Mouse (Mus musculus) hindbrain, embryonic 12.5 days (tissue): ENCODE results near the gene Ndufaf8. TPM values are rescaled to one million over a fixed set of nuclear protein-coding genes. Genes with fewer than 3 reads are reported as not detected.

Experiments used
- ATAC-seq: fragments of 200-750 bp; cut with Nextera tagmentation; 2 replicates; pipeline ENCODE4 v1.8.0; 2017; ENCODE audit warnings: moderate TSS enrichment; ENCODE audit not compliant: low FRiP score
- H3K27ac ChIP-seq: fragments of 300-500 bp; sonication (generic); 2 replicates; pipeline ENCODE4 v1.5.1; 2016; ENCODE audit warnings: mild to moderate bottlenecking
- H3K27me3 ChIP-seq: fragments of 300-500 bp; sonication (generic); 2 replicates; pipeline ENCODE4 v1.6.1; 2016; ENCODE audit warnings: mild to moderate bottlenecking
- H3K36me3 ChIP-seq: fragments of 300-500 bp; sonication (generic); 2 replicates; pipeline ENCODE4 v1.6.1; 2016; ENCODE audit warnings: mild to moderate bottlenecking
- H3K4me1 ChIP-seq: fragments of 300-500 bp; sonication (generic); 2 replicates; pipeline ENCODE4 v1.6.1; 2016
- H3K4me2 ChIP-seq: fragments of 300-500 bp; sonication (generic); replicated peaks from 2 replicates; pipeline ENCODE4 v1.6.1; 2016; ENCODE audit warnings: mild to moderate bottlenecking
- H3K4me3 ChIP-seq: fragments of 300-500 bp; sonication (generic); 2 replicates; pipeline ENCODE4 v1.5.1; 2016; ENCODE audit warnings: mild to moderate bottlenecking
- H3K9ac ChIP-seq: fragments of 300-500 bp; sonication (generic); 2 replicates; pipeline ENCODE4 v1.6.1; 2016; ENCODE audit warnings: mild to moderate bottlenecking, moderate library complexity
- H3K9me3 ChIP-seq: fragments of 300-500 bp; sonication (generic); replicated peaks from 2 replicates; pipeline ENCODE4 v1.6.1; 2016; ENCODE audit warnings: mild to moderate bottlenecking
- WGBS: fragments of 180-500 bp; shearing (Covaris S2); methylation state at CpG from one replicate; pipeline ENCODE4 v1.1.7; 2016; 5-methylcytosine and 5-hydroxymethylcytosine counted together
- polyA plus RNA-seq: library from polyadenylated mRNA; unstranded; fragments of >200 nt; fragmentation: Nextera tagmentation; extraction: Ambion mirVana; gene quantifications from 2 replicates; pipeline ENCODE4 v1.2.1, GENCODE M21; 2016

Ndufaf8 gene
- polyA plus RNA-seq = 45.8 and 52.7 TPM in 2 replicates

- H3K4me1 ChIP-seq = peaks cover 25% of the 10 kb centered on the region
- H3K4me2 ChIP-seq = peak within 1 kb of the TSS; percentile 86
- H3K9ac ChIP-seq = peak within 1 kb of the TSS; percentile 80
- no peaks in the 10 kb centered on the region for H3K27me3 ChIP-seq
- ATAC-seq = peak; percentile 96
- H3K27ac ChIP-seq = peak within 1 kb of the TSS; percentile 93
- H3K9me3 ChIP-seq = no peaks in the 10 kb centered on the region
- WGBS = under 1% methylated on average over 77 of the region's 77 CpGs
- peak within 1 kb of the TSS; percentile 79 for H3K4me3 ChIP-seq
- H3K36me3 ChIP-seq = peaks cover 30% of the 10 kb centered on the region
These were observed at the start of gene Ndufaf8, which contains the start of gene Tepsin for GRCm38 (mm10) chr11:120098588-120099511. Gene Ndufaf8, plus strand, starts transcription at chr11:120098928. Gene Tepsin, minus strand, starts transcription at chr11:120098731.

GRCm38 (mm10) chr11:120049067-120049466, 49.7 kb upstream of the Ndufaf8 start:
- Histone ChIP-seq H3K9ac (no peak overlapping the region), H3K4me1 (peaks cover 49% of the 10 kb centered on the region), H3K27ac (no peak overlapping the region), H3K4me2 (no peak overlapping the region), H3K27me3 (peaks cover 40% of the 10 kb centered on the region), H3K9me3 (no peaks in the 10 kb centered on the region), H3K36me3 (no peaks in the 10 kb centered on the region), H3K4me3 (no peak overlapping the region)
- 77% methylated on average over 8 of the region's 8 CpGs for WGBS
- ATAC-seq = no peak

GRCm38 (mm10) chr11:120051124-120051811, 47.5 kb upstream of the Ndufaf8 start:
- 40% methylated on average over 14 of the region's 14 CpGs for WGBS
- Histone ChIP-seq H3K9me3 (no peaks in the 10 kb centered on the region), H3K9ac (no peak overlapping the region), H3K4me2 (no peak overlapping the region), H3K4me1 (peaks cover 33% of the 10 kb centered on the region), H3K4me3 (no peak overlapping the region), H3K27me3 (peaks cover 31% of the 10 kb centered on the region), H3K27ac (peak overlapping the region; percentile 35), H3K36me3 (no peaks in the 10 kb centered on the region)
- ATAC-seq = peak; percentile 35; the same call in 1 of the 2 replicates

- 71% methylated on average over 9 of the region's 9 CpGs for WGBS
- Histone ChIP-seq H3K27ac (no peak overlapping the region), H3K4me2 (no peak overlapping the region), H3K27me3 (peaks cover 23% of the 10 kb centered on the region), H3K9ac (no peak overlapping the region), H3K36me3 (no peaks in the 10 kb centered on the region), H3K4me3 (no peak overlapping the region), H3K4me1 (peaks cover 31% of the 10 kb centered on the region), H3K9me3 (no peaks in the 10 kb centered on the region)
- no peak for ATAC-seq
These were observed 46.5 kb upstream of the Ndufaf8 start for GRCm38 (mm10) chr11:120052274-120052673.

GRCm38 (mm10) chr11:120053846-120054245, 44.9 kb upstream of the Ndufaf8 start:
- peaks cover 15% of the 10 kb centered on the region for H3K4me1 ChIP-seq
- no peak overlapping the region for H3K9ac ChIP-seq
- H3K4me3 ChIP-seq = no peak overlapping the region
- no peaks in the 10 kb centered on the region for H3K36me3 ChIP-seq
- H3K4me2 ChIP-seq = no peak overlapping the region
- H3K27ac ChIP-seq = no peak overlapping the region
- H3K27me3 ChIP-seq = peaks cover 7% of the 10 kb centered on the region
- ATAC-seq = no peak
- H3K9me3 ChIP-seq = no peaks in the 10 kb centered on the region
- WGBS = 85% methylated on average over 4 of the region's 4 CpGs

- 82% methylated on average over 12 of the region's 12 CpGs for WGBS
- Histone ChIP-seq H3K27me3 (0 out of 2 replicates have a peak, but pooled peaks cover under 1% of the 10 kb centered on the region), H3K9me3 (no peaks in the 10 kb centered on the region), H3K36me3 (no peaks in the 10 kb centered on the region), H3K27ac (no peak overlapping the region), H3K4me2 (no peak overlapping the region), H3K9ac (no peak overlapping the region), H3K4me1 (peaks cover 10% of the 10 kb centered on the region), H3K4me3 (no peak overlapping the region)
- no peak for ATAC-seq
These were observed 42.6 kb upstream of the Ndufaf8 start for GRCm38 (mm10) chr11:120055953-120056732.

- peaks cover 27% of the 10 kb centered on the region for H3K36me3 ChIP-seq
- no peak overlapping the region for H3K4me3 ChIP-seq
- no peaks in the 10 kb centered on the region for H3K9me3 ChIP-seq
- ATAC-seq = no peak
- 86% methylated on average over 8 of the region's 8 CpGs for WGBS
- no peak overlapping the region for H3K4me2 ChIP-seq
- no peak overlapping the region for H3K9ac ChIP-seq
- peaks cover 7% of the 10 kb centered on the region for H3K4me1 ChIP-seq
- H3K27ac ChIP-seq = no peak overlapping the region
- H3K27me3 ChIP-seq = no peaks in the 10 kb centered on the region
These were observed 38.1 kb upstream of the Ndufaf8 start for GRCm38 (mm10) chr11:120060634-120061033.

- no peak overlapping the region for H3K4me2 ChIP-seq
- 88% methylated on average over 5 of the region's 5 CpGs for WGBS
- H3K27ac ChIP-seq = no peak overlapping the region
- H3K9ac ChIP-seq = no peak overlapping the region
- H3K27me3 ChIP-seq = no peaks in the 10 kb centered on the region
- H3K4me1 ChIP-seq = peaks cover 6% of the 10 kb centered on the region
- H3K36me3 ChIP-seq = peaks cover 54% of the 10 kb centered on the region
- no peaks in the 10 kb centered on the region for H3K9me3 ChIP-seq
- no peak overlapping the region for H3K4me3 ChIP-seq
- ATAC-seq = no peak
These were observed 35.4 kb upstream of the Ndufaf8 start for GRCm38 (mm10) chr11:120063326-120063725.

- no peak overlapping the region for H3K4me3 ChIP-seq
- 87% methylated on average over 13 of the region's 13 CpGs for WGBS
- H3K4me1 ChIP-seq = peaks cover 7% of the 10 kb centered on the region
- H3K9me3 ChIP-seq = no peaks in the 10 kb centered on the region
- H3K27me3 ChIP-seq = no peaks in the 10 kb centered on the region
- no peak overlapping the region for H3K9ac ChIP-seq
- no peak overlapping the region for H3K4me2 ChIP-seq
- H3K36me3 ChIP-seq = peaks cover 61% of the 10 kb centered on the region
- H3K27ac ChIP-seq = no peak overlapping the region
- no peak for ATAC-seq
These were observed 34.6 kb upstream of the Ndufaf8 start for GRCm38 (mm10) chr11:120064006-120064667.

GRCm38 (mm10) chr11:120064668-120065040, 34.1 kb upstream of the Ndufaf8 start:
- Histone ChIP-seq H3K4me3 (no peak overlapping the region), H3K9me3 (no peaks in the 10 kb centered on the region), H3K36me3 (peaks cover 67% of the 10 kb centered on the region), H3K4me1 (peaks cover 12% of the 10 kb centered on the region), H3K27me3 (no peaks in the 10 kb centered on the region), H3K9ac (peak overlapping the region; percentile 27; the same call in 1 of the 2 replicates), H3K27ac (no peak overlapping the region), H3K4me2 (no peak overlapping the region)
- no peak for ATAC-seq
- WGBS = 87% methylated on average over 11 of the region's 11 CpGs

- no peaks in the 10 kb centered on the region for H3K9me3 ChIP-seq
- no peaks in the 10 kb centered on the region for H3K27me3 ChIP-seq
- no peak overlapping the region for H3K27ac ChIP-seq
- H3K4me3 ChIP-seq = no peak overlapping the region
- H3K9ac ChIP-seq = no peak overlapping the region
- WGBS = 37% methylated on average over 10 of the region's 10 CpGs
- peaks cover 15% of the 10 kb centered on the region for H3K4me1 ChIP-seq
- ATAC-seq = no peak
- H3K36me3 ChIP-seq = peaks cover 73% of the 10 kb centered on the region
- no peak overlapping the region for H3K4me2 ChIP-seq
These were observed 33.4 kb upstream of the Ndufaf8 start for GRCm38 (mm10) chr11:120065291-120065690.
